Mouse (Mus musculus): ENCODE data around the gene Gm21992.
"Not testable (repeated sequence)": the region's sequence is repeated elsewhere in the genome, so short reads cannot be mapped to it uniquely, and the experiment has no call there.

- not testable (repeated sequence) for TF ChIP-seq POLR2A, CTCF (IDR thresholded peaks at IDR 0.05; ENCODE audit: extremely low read depth, insufficient read depth, low read length)
These were observed 1.0 kb upstream of the Gm21992 start for GRCm38 (mm10) chr19:4812334-4812949.

Data from cortical plate, adult 2 months (tissue).